Mouse (Mus musculus) erythroblast, adult 5-6 weeks (primary cell): ENCODE data around the gene Zfp940. TPM values are rescaled to one million over a fixed set of nuclear protein-coding genes. Genes with fewer than 3 reads are reported as not detected.
A peak's percentile ranks its signal among the peaks of the same experiment; 100 is the strongest.
"Not testable (repeated sequence)": the region's sequence is repeated elsewhere in the genome, so short reads cannot be mapped to it uniquely, and the experiment has no call there.

Source experiments
- ATAC-seq: replicated peaks from 2 replicates; pipeline ENCODE4 v1.8.0; 2016; ENCODE audit warnings: moderate number of reproducible peaks, mild to moderate bottlenecking, moderate TSS enrichment, inconsistent platforms; ENCODE audit not compliant: poor library complexity, low FRiP score, severe bottlenecking
- total RNA-seq, 2 experiments: library from RNA; stranded (forward) in 1 of 2; stranded (reverse) in 1 of 2; fragments of 150-400 nt in 1 of 2; fragments of 200-764, 138-1000 nt in 1 of 2; gene quantifications; 2 replicates each; pipeline versions ENCODE4 v1.2.3 to v1.2.4; 2015 to 2017; ENCODE audit warnings: low replicate concordance in 2 of 2

The Zfp940 gene
- total RNA-seq (2015; ENCODE audit: low replicate concordance) (0.63 TPM in 1 of 2 replicates, not detected in the other), total RNA-seq (2017; ENCODE audit: low replicate concordance) (not detected in 2 replicates)

DNA sequence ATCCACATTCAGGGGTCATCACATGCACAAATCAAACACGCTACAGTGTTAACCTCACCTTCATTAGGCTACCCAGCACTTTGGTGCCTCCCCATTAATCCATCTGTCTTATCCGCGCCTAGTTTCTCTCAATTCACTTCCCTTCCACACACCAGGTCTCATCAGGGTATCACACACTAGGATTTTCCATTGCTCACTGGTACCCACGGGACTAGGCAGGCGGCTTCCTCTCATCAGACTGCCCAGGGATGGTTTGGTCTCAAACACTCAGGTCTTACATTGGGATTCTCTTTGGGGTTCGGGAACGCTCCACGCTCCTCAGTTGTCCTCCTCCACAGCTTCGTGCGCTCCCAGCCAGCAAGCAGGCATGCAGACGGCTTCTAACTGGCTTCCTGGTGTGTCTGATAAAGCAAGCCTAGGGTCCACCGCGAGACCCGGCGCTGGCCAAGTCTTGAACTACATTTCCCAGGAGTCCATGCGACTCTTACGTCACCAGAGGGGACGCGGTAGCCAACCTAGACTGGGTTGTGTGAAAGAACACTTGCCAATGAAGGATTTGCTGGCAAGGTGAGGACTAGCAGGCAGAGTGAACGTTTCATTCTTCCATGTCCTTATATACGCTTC lies at the start of gene Zfp940:
Zfp940 (minus strand) TSS at position 451 of the 624 bp plus-strand sequence.
- ATAC-seq: peak; percentile 73; the same call in 1 of the 2 replicates

DNA sequence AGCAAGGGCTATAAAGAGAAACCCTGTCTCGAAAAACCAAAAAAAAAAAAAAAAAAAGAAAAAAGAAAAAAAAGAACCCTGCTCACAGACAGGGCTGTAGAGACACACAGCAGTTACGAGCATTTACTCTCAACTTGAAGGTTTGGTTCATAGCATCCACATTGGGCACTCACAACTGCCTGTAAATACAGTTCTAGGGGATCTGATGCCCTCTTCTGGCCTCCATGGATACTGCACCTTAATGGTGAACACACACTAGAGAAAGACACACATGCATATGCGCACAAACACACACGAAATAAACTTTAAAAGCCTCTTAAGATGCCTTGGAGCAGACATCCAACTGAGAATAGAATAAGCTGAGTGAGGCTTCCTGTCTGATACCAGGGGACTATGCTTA lies 44.9 kb upstream of the Zfp940 start:
- ATAC-seq: no peak

DNA sequence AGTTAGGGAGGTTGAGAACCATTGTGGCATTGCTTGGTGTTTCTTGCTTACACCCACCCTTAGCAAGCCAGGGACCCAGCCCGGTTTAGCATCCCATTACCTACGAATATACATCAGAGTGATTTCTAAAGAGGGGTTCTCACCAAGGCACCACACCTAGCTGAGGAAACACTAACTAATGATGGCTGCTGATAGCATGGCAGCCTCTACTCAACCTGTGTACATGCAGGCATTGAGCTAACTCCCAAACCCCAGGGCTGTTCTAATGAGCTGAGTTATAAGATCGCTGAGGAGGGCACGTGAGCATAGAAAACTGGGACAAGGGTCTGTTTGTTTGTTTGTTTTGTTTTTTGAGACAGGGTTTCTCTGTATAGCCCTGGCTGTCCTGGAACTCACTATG lies 39.3 kb upstream of the Zfp940 start:
- no peak for ATAC-seq

DNA sequence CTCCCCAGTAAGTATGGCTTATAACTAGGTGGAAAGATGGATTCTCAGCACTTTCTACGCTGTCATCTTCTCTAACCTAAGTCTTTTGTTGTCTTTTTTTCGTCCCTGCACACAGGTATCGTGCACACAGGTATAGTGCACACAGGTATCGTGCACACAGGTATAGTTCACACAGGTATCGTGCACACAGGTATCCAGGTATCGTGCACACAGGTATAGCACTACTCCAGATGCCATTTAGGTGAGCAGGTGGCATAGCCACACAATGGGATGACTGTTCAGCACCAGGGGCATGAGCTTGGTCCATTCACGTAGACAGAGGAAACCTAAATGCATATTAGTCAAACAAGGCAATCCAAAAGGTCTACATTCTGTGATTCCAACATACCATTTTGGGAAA lies 37.0 kb upstream of the Zfp940 start:
- ATAC-seq: no peak

DNA sequence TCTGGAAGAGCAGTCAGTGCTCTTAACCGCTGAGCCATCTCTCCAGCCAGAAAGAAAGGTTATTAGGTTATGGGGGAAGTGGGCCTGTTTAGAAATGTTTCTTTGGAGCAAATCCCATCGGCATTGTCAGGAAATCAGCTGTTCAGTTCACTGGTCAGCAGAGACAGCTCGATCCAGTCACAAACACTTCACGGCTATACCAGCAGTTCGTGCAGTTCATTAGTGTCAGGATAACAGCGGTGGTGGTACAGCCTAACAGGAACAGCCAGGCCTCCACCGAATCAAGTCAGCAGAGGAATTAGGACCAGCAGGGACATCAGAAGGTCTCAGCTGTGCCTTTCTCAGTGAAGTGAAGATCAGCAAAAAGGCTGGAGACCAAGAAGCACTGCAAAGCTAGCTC lies 27.4 kb upstream of the Zfp940 start:
- no peak for ATAC-seq

DNA sequence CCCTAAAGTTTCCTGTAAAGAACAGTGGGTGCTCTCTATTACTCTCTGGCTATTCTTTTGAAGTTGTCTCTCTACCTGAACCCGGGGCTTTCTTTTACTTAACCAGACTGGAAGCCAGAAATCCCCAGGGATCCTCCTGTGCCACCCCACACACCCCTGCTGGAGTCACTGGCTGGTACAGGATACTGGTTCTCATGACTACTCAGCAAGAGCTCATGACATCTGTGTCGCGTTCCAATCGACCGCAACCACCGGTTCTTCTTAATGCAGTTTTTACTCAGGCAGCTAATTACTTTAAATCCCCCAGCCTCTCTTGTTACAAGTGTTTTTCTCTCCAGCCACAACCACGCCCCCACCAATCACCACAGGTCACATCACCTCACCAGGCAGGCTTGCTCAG lies 26.6 kb upstream of the Zfp940 start:
- ATAC-seq: no peak

DNA sequence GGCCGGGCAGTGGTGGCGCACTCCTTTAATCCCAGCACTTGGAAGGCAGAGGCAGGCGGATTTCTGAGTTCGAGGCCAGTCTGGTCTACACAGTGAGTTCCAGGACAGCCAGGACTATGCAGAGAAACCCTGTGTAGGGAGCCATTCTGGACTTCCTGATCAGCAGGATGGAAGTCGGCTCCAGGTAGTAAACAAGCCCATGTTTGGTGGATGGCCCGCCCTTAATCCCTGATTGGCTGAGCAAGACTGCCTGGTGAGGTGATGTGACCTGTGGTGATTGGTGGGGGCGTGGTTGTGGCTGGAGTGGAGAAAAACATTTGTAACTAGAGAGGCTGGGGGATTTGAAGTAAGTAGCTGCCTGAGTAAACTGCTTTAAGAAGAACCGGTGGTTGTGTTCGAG lies 24.1 kb upstream of the Zfp940 start:
- ATAC-seq: not testable (repeated sequence)

DNA sequence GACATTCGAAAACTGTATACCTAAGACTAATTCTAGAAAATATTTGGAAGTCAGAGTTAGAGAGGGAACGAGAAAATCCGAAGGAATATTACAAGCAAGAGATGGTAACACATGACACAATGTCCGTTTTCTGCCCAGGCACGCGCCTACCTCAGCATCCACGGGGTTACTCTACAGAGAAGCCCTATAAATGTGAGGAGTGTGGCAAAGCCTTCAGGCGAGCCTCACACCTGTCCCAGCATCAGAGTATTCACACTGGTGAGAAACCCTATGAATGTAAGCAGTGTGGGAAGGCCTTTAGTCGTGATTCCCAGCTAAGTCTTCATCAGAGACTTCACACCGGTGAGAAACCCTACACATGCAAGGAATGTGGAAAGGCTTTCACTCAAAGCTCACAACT lies 20.8 kb upstream of the Zfp940 start:
- no peak for ATAC-seq

DNA sequence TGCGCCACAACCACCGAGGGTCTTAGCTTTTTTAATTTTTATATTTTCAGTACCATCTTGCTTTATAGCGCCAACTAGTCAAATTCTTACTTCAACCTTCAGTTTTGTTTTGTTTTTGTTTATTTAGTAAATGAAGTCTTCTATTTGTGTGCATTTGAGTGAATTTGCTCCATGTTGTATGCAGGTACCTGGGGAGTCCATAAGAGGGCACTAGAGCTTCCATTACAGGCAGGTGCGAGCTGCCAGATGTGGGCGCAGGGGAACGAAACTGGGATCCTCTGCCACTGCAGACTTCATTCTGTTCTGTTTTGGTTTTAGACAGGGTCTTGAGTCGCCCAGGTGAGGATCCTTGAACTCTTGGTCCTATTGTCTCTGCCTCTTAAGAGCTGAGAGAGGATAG lies 8.2 kb upstream of the Zfp940 start:
- ATAC-seq: no peak

DNA sequence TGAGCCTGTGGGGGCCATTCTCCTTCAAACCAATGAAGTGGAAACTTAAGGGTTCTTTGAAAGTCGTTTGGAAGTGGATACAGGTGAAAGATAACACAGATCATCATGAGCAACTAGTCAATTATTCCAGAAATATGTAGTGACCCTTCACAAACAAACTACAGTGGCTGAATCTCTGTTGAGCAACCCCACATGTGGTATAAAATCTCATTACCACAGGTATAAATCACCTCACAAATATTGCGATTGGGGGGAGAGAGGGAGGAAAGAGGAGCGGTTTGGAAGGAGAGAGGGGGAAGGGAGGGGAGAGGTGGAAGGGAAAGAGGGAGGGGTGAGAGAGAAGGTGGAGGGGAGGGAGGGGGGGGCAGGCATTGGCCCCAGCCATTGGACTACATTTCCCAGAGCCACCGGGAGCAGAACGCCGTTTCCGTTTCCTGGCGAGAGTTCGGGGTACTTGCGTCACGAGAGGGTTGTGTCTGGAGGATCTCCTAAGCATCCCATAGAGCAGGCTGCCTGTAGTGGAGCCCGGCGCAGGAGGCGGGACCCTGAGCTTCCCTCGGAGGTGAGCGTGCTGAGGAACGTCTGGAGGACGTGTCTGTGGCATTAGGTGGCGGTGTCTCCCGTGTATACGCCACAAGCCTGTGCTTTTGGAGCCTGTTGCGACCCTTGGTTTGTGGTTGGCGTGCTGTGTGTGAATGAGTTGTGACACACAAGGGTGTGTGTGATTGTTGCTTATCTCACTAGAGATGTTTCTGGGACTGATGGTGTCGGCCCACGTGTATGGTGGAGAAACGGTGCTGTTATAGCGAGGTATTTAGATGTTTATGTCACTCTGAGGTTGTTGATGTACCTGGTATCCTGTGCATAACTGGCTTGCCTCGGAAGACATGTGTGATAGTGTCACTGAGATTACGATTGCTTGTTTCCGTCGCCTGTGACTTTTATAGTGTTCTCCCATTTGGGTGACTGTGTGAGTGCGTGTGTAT lies 6.4 kb upstream of the Zfp940 start, which contains the start of gene Zfp420:
Zfp420 (plus strand) TSS at position 448 of the 986 bp plus-strand sequence.
- ATAC-seq: no peak

DNA sequence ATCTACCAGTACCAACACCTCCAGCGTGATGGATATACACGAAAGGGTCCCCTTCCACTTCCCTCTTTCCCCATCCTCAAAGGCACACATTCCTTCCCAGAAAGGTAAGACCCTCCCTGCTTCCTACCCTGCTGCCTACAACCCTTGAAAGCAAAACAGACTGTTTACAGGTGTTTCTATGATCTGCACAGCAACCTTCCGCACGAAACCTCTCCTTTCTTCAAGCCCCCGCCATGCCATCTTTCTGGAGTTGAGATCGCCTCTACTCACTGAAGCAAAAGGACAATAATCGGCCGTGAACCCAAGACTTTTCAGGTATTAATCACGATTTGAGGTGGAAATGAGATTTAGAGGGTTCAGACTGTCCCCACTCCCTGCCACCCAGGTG lies 644 bp downstream of the Zfp940 start:
- ATAC-seq: no peak

DNA sequence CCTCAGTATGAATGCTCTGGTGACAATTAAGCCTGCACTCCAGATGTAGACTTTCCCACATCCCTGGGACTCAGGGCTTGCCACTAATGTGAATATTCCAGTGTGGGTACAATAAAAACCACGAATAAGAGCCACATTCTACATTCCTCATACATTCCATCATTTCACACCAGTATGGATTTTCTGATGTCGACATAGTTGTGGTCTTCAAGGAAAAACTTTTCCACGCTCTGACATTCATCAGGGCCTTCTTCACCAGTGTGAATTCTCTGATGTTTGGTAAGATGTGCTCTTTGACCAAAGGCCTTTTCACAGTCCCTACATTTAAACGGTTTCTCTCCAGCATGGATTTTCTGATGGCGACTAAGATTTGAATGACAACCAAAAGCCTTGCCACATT lies 8.9 kb downstream of the Zfp940 start:
- ATAC-seq: no peak

DNA sequence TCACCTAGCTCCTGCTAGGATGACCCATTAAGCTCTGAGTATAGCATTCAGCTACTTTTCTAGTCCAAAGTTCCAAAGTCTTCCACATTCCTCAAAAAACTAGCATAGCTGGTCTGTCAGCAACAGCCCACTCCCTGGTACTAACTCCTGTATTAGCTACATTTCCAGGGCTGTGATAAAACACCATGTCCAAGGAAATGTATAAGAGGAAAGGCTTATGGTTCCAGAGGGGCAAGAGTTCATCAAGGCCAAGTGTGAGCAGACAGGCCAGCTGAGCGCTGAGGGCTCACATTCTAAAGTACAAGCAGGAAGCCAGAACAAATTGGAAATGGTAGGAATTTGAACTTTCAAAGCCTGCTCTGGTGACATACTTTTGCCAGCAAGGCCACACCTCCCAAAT lies 11.4 kb downstream of the Zfp940 start:
- no peak for ATAC-seq

DNA sequence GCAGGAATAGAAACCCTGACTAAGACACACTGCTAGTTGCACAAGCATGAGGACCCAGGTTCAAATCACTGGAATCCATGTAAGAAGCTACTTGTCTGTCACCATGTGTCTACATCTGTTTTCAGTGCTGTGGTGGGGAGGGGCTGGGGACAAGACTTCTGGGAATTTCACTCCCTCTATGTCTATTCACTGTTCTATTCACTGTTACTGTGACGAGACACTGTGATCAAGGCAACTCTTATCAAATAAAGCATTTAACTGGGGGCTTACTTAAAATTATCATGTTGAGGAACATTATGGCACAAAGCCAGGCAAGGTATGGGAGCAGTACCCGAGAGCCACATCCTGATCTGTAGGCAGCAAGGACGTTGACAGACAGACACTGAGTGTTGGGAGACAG lies 14.2 kb downstream of the Zfp940 start:
- no peak for ATAC-seq

DNA sequence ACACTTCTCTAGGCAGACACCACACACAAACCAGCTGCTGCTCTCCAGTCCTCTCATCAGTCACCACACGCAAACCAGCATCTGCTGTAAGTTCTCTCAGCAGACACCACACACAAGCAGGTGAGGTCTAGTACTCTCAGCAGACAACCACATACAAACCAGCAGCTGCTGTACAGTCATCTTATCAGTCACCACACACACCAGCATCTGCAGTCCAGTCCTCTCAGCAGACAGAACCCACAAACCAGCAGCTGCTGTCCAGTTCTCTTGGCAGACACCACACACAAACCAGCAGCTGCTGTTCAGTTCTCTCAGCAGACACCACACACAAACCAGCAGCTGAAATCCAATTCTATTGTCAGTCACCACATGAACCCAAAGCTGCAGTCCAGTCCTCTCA lies 16.7 kb downstream of the Zfp940 start:
- no peak for ATAC-seq

DNA sequence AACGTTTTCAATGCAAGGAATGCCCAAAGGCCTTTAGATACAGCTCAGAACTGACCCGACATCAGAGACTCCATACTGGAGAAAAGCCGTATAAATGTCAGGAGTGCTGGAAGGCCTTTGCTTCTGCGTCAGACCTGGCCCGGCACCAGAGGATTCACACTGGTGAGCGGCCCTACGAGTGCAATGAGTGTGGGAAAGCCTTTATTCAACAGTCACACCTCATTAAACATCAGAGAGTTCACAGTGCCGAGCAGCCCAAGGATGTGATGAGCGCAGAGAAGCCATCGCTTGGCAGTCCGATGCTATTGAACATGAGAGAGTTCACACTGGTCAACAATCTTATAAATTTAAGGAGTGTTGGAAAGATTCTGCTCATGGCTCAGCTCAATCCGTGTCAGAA lies 23.7 kb downstream of the Zfp940 start:
- no peak for ATAC-seq

DNA sequence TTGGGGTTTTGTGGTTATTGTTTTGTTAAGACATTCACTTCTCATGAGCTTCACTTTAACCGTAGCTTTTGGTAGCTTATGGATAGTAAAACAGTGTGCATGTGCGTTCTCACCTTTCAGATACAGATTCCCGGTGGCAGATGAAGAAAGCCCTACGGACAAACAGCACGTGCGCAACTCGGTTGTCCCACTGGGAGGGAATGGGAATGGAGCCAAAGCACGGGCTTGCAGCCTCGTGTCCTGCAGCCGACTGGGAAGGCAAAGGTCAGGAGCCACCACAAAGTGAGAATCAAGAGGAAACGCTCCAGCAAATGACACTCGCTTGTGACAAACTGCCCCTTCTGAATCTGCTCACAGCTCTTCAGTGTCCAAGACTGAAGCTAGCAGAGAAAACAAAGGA lies 25.5 kb downstream of the Zfp940 start:
- no peak for ATAC-seq

DNA sequence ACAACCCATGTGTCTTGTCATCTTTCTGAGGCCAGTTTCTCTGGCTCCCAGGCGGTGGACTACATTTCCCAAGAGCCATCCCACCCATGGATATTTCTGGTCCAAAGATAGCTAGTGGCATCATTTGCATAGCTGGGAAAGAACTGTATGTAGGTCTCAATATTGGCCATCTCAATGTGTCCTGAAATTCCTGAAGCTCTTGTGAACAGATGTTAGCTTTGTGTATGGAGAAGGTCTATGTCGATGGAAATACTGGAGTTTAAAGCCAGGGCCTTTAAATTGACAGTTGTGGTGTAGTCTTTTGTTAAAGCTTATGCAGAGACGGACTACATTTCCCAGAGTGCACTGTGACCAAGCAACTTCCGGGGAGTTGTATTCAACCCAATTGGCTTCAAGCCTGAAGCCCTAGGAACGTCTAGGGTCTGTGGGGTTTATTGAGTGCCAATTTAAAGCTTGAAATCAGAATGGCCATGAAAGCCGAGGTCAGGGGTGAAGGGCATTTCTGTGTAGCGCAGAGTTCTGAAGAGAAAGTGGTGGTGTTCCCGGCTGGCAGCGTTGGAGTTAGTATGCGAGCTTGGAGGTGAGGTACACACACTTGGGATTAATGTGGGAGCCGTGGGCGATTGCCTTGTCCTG lies 34.7 kb downstream of the Zfp940 start:
- peak; percentile 78 for ATAC-seq

DNA sequence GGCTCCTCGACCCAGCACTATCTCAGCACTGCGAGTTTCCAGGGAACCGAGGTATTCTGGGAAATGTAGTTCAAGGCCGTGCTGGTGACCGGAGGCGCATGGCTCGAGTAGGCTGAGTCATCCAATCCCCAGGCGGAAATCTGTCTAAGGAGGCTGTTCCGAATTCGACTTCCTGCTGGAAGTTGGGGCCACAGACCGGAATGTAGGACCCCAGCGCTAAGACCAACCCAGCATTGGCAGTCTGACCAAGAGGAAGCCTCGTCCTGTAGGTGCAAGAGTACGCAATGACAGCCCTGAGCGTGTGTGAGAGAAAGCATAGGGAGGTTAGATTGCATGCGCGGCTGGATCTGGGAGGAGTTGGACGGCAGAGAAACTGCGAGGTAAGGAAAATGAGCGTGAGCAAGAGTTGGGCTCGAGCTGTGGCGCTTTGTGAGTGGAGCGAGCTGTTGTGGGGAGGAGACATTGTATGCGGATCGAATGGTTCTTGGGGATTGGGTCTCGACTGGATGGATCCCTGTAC lies 37.5 kb downstream of the Zfp940 start, which contains the start of gene Zfp790:
Zfp790 (plus strand) TSS at position 205 of the 520 bp plus-strand sequence.
- peak; percentile 99 for ATAC-seq
